Mouse (Mus musculus): Measurements from ENCODE around the gene Olfr341.

The Olfr341 gene

DNA sequence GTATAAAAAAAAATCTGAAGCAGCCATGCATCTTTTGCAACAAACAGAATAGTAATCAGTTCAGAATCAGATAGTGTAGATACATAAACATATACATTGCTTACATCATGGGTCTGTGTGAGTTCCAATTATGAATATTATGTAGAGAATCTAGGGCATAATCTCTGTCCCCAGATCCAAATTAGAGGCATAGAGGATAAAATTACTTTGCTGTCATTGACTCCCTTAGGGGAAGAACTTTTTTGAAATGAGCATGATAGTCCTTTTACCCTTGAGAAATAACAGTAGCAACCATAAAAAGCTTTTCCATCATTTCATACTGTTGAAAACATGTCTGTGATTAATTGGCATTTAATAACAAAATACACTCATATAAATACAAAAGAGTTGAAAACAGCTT is at the start of gene Olfr341:
Olfr341 (minus strand) TSS at position 101 of the 400 bp plus-strand sequence.
- no peak for DNase-seq (ENCODE audit: low spot score in 2 of 2)

DNA sequence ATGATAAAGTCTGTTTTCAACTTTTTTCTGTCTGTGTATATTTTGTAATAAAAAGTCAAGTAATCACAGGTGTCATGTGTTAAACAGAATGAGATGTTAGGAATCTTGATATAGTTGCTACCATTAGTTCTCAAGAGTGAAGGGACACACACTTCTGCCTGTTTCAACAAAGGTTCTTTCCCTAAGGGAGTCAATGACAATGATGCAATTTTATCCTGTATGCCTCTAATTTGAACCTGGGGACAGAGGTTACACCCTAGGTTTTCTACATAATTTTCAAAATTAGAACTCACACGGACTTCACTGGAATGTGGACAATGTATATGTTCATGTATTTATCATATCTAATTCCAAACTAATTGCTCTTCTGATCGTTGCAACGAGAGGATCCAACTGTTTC is 42.4 kb upstream of the Olfr341 start, which contains the start of gene Olfr342:
Olfr342 (plus strand) TSS at position 301 of the 400 bp plus-strand sequence.
- no peak for DNase-seq (ENCODE audit: low spot score in 2 of 2)

DNA sequence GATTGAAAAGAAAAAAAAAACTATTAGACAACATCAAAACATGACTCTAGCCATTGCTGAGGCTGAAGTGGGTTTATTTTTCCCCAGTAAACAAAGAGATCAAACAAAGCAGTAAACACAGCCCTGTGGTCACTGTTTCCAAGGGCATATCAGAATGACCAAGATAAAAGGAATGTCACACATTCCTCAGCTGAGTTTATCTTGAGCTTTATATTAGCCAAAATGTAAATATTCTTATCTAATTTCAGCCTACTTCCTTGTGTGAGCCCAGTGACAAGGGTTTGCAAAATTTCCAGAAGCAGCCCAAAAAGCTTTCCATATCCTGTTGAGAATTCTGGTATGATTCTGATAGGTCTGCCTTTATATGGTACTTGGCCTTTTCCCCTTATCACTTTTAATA is 8.6 kb downstream of the Olfr341 start:
- no peak for DNase-seq (ENCODE audit: low spot score in 2 of 2)

DNA sequence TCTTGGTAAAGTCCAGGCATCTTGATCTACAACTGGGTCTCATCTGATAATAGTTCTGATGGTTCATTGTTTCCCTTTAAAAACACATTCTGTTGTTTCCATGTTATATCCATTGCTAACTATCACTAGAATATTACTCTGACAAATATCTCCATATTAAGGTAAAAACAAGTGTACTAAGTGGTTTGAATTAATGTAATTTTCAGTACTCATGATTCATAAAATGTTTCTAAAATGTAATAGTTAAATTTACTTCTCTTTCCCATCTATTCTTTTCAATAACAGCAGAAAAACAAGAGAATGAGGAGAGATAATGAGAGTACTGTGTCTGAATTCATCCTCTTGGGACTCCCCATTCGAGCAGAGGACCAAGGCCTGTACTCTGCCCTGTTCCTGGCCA is 30.0 kb downstream of the Olfr341 start, which contains the start of gene Olfr340:
Olfr340 (plus strand) TSS at position 301 of the 400 bp plus-strand sequence.
- DNase-seq (ENCODE audit: low spot score in 2 of 2) = no peak

All from urinary bladder, postnatal 36 days (tissue).